Mouse (Mus musculus): ENCODE measurements at regions not wholly inside any gene's neighbourhood (a gene's known extent, or its start where the extent isn't known, plus 50 kb on each side); places are given as distances from the start of the nearest gene placed in this dataset.
A peak's percentile ranks its signal among the peaks of the same experiment; 100 is the strongest.

GRCm38 (mm10) chr7:71873817-71874216 lies 432.6 kb downstream of the Mctp2 start:
- Histone ChIP-seq H3K27ac (no peak overlapping the region), H3K4me1 (no peaks in the 10 kb centered on the region), H3K4me3 (no peak overlapping the region), H3K36me3 (replicated peaks) (no peaks in the 10 kb centered on the region), H3K9me3 (no peaks in the 10 kb centered on the region), H3K27me3 (ENCODE audit: poor library complexity, severe bottlenecking) (0 out of 2 replicates have a peak, but pooled peaks cover 3% of the 10 kb centered on the region)
- WGBS, result 83% methylated on average over 5 of the region's 5 CpGs
- DNase-seq (ENCODE audit: extremely low spot score, low spot score), result no peak

GRCm38 (mm10) chr7:71872912-71873311 lies 433.5 kb downstream of the Mctp2 start:
- Histone ChIP-seq H3K27ac (no peak overlapping the region), H3K9me3 (no peaks in the 10 kb centered on the region), H3K4me3 (no peak overlapping the region), H3K4me1 (no peaks in the 10 kb centered on the region), H3K27me3 (ENCODE audit: poor library complexity, severe bottlenecking) (peaks cover 7% of the 10 kb centered on the region; the same call in 1 of the 2 replicates), H3K36me3 (replicated peaks) (no peaks in the 10 kb centered on the region)
- 77% methylated on average over 6 of the region's 6 CpGs for WGBS
- DNase-seq (ENCODE audit: extremely low spot score, low spot score), result no peak

GRCm38 (mm10) chr7:71867090-71867489 lies 439.3 kb downstream of the Mctp2 start:
- H3K36me3 ChIP-seq (replicated peaks), result no peaks in the 10 kb centered on the region
- H3K27ac ChIP-seq, result no peak overlapping the region
- peaks cover 32% of the 10 kb centered on the region for H3K27me3 ChIP-seq (ENCODE audit: poor library complexity, severe bottlenecking)
- no peaks in the 10 kb centered on the region for H3K9me3 ChIP-seq
- H3K4me1 ChIP-seq, result peaks cover 19% of the 10 kb centered on the region
- no peak overlapping the region for H3K4me3 ChIP-seq
- WGBS, result 15% methylated on average over 3 of the region's 3 CpGs
- peak; percentile 29 for DNase-seq (ENCODE audit: extremely low spot score, low spot score)

GRCm38 (mm10) chr7:71865371-71866166 lies 440.8 kb downstream of the Mctp2 start:
- Histone ChIP-seq H3K9me3 (no peaks in the 10 kb centered on the region), H3K4me1 (peaks cover 19% of the 10 kb centered on the region), H3K36me3 (replicated peaks) (no peaks in the 10 kb centered on the region), H3K27me3 (ENCODE audit: poor library complexity, severe bottlenecking) (peaks cover 37% of the 10 kb centered on the region), H3K27ac (peak overlapping the region; percentile 78), H3K4me3 (peak overlapping the region; percentile 29)
- WGBS, result 22% methylated on average over 15 of the region's 15 CpGs
- no peak for DNase-seq (ENCODE audit: extremely low spot score, low spot score)

GRCm38 (mm10) chr7:71852864-71853263 lies 453.5 kb downstream of the Mctp2 start:
- no peaks in the 10 kb centered on the region for H3K9me3 ChIP-seq
- no peaks in the 10 kb centered on the region for H3K36me3 ChIP-seq (replicated peaks)
- H3K4me1 ChIP-seq, result no peaks in the 10 kb centered on the region
- no peak overlapping the region for H3K27ac ChIP-seq
- 90% methylated on average over 3 of the region's 3 CpGs for WGBS
- no peak overlapping the region for H3K4me3 ChIP-seq
- H3K27me3 ChIP-seq (ENCODE audit: poor library complexity, severe bottlenecking), result no peaks in the 10 kb centered on the region
- DNase-seq (ENCODE audit: extremely low spot score, low spot score), result no peak

GRCm38 (mm10) chr7:71849174-71849573 lies 457.2 kb downstream of the Mctp2 start:
- no peak for DNase-seq (ENCODE audit: extremely low spot score, low spot score)
- H3K27me3 ChIP-seq (ENCODE audit: poor library complexity, severe bottlenecking), result no peaks in the 10 kb centered on the region
- no peaks in the 10 kb centered on the region for H3K4me1 ChIP-seq
- H3K27ac ChIP-seq, result no peak overlapping the region
- no peak overlapping the region for H3K4me3 ChIP-seq
- no peaks in the 10 kb centered on the region for H3K36me3 ChIP-seq (replicated peaks)
- H3K9me3 ChIP-seq, result no peaks in the 10 kb centered on the region
- 80% methylated on average over 6 of the region's 6 CpGs for WGBS

- Histone ChIP-seq H3K27me3 (ENCODE audit: poor library complexity, severe bottlenecking) (no peaks in the 10 kb centered on the region), H3K27ac (no peak overlapping the region), H3K36me3 (replicated peaks) (no peaks in the 10 kb centered on the region), H3K9me3 (no peaks in the 10 kb centered on the region), H3K4me3 (no peak overlapping the region), H3K4me1 (0 out of 2 replicates have a peak, but pooled peaks cover 6% of the 10 kb centered on the region)
- DNase-seq (ENCODE audit: extremely low spot score, low spot score), result no peak
- 72% methylated on average over 6 of the region's 6 CpGs for WGBS
Measured at GRCm38 (mm10) chr7:71837845-71838244, 468.6 kb downstream of the Mctp2 start.

GRCm38 (mm10) chr7:71831790-71832525 lies 474.4 kb downstream of the Mctp2 start:
- Histone ChIP-seq H3K4me3 (no peak overlapping the region), H3K27me3 (ENCODE audit: poor library complexity, severe bottlenecking) (no peaks in the 10 kb centered on the region), H3K9me3 (no peaks in the 10 kb centered on the region), H3K4me1 (peaks cover 9% of the 10 kb centered on the region), H3K36me3 (replicated peaks) (no peaks in the 10 kb centered on the region), H3K27ac (no peak overlapping the region)
- DNase-seq (ENCODE audit: extremely low spot score, low spot score), result no peak
- 88% methylated on average over 3 of the region's 3 CpGs for WGBS

- Histone ChIP-seq H3K4me1 (peaks cover 9% of the 10 kb centered on the region), H3K27ac (no peak overlapping the region), H3K27me3 (ENCODE audit: poor library complexity, severe bottlenecking) (no peaks in the 10 kb centered on the region), H3K9me3 (no peaks in the 10 kb centered on the region), H3K36me3 (replicated peaks) (no peaks in the 10 kb centered on the region), H3K4me3 (no peak overlapping the region)
- DNase-seq (ENCODE audit: extremely low spot score, low spot score), result no peak
- WGBS, result 60% methylated on average over 6 of the region's 6 CpGs
Measured at GRCm38 (mm10) chr7:71829567-71829966, 476.8 kb downstream of the Mctp2 start.

GRCm38 (mm10) chr7:71816138-71816537 lies 464.9 kb upstream of the Gm10295 start:
- 90% methylated on average over 11 of the region's 11 CpGs for WGBS

GRCm38 (mm10) chr7:71794201-71794600 lies 442.9 kb upstream of the Gm10295 start:
- DNase-seq (ENCODE audit: extremely low spot score, low spot score), result no peak
- no peak overlapping the region for H3K4me3 ChIP-seq
- WGBS, result 46% methylated on average over 7 of the region's 7 CpGs

More at GRCm38 (mm10) chr7:71816138-71816537, 464.9 kb upstream of the Gm10295 start:
- no peak overlapping the region for H3K4me3 ChIP-seq
- no peaks in the 10 kb centered on the region for H3K4me1 ChIP-seq
- DNase-seq (ENCODE audit: extremely low spot score, low spot score), result no peak
- H3K9me3 ChIP-seq, result no peaks in the 10 kb centered on the region
- H3K27me3 ChIP-seq (ENCODE audit: poor library complexity, severe bottlenecking), result no peaks in the 10 kb centered on the region
- H3K27ac ChIP-seq, result no peak overlapping the region
- no peaks in the 10 kb centered on the region for H3K36me3 ChIP-seq (replicated peaks)

GRCm38 (mm10) chr7:71788401-71788800 lies 437.1 kb upstream of the Gm10295 start:
- Histone ChIP-seq H3K4me1 (no peaks in the 10 kb centered on the region), H3K27me3 (ENCODE audit: poor library complexity, severe bottlenecking) (no peaks in the 10 kb centered on the region), H3K4me3 (no peak overlapping the region), H3K36me3 (replicated peaks) (no peaks in the 10 kb centered on the region), H3K9me3 (no peaks in the 10 kb centered on the region), H3K27ac (no peak overlapping the region)
- DNase-seq (ENCODE audit: extremely low spot score, low spot score), result no peak

More at GRCm38 (mm10) chr7:71794201-71794600, 442.9 kb upstream of the Gm10295 start:
- H3K27me3 ChIP-seq (ENCODE audit: poor library complexity, severe bottlenecking), result no peaks in the 10 kb centered on the region
- H3K9me3 ChIP-seq, result no peaks in the 10 kb centered on the region
- H3K36me3 ChIP-seq (replicated peaks), result no peaks in the 10 kb centered on the region
- peaks cover 11% of the 10 kb centered on the region for H3K4me1 ChIP-seq
- H3K27ac ChIP-seq, result 0 out of 2 replicates have a peak overlapping the region, but pooled peaks have one; percentile 46

GRCm38 (mm10) chr7:71782496-71782895 lies 431.2 kb upstream of the Gm10295 start:
- no peak overlapping the region for H3K27ac ChIP-seq
- no peak for DNase-seq (ENCODE audit: extremely low spot score, low spot score)
- no peak overlapping the region for H3K4me3 ChIP-seq
- H3K36me3 ChIP-seq (replicated peaks), result no peaks in the 10 kb centered on the region
- no peaks in the 10 kb centered on the region for H3K4me1 ChIP-seq
- H3K27me3 ChIP-seq (ENCODE audit: poor library complexity, severe bottlenecking), result peaks cover 7% of the 10 kb centered on the region; the same call in 1 of the 2 replicates
- WGBS, result 89% methylated on average over 4 of the region's 4 CpGs
- H3K9me3 ChIP-seq, result no peaks in the 10 kb centered on the region

Measured in forebrain, embryonic 10.5 days (tissue).